Mouse (Mus musculus): ENCODE results near the gene Atg9b. TPM values are rescaled to one million over a fixed set of nuclear protein-coding genes. Genes with fewer than 3 reads are reported as not detected.

Gene Atg9b
- polyA plus RNA-seq, 1 experiment from 2014 or later: 0.61 TPM

GRCm38 (mm10) chr5:24392724-24393123, 781 bp upstream of the Atg9b start:
- Histone ChIP-seq H3K27ac (ENCODE audit: low read depth, low read length) (peak overlapping the region; percentile 23), H3K9me3 (ENCODE audit: control insufficient read depth) (no peaks in the 10 kb centered on the region), H3K9ac (ENCODE audit: low read depth, low read length) (no peak overlapping the region), H3K27me3 (replicated peaks; ENCODE audit: control insufficient read depth, insufficient read depth, low read length) (0 out of 2 replicates have a peak, but pooled peaks cover 3% of the 10 kb centered on the region), H3K4me2 (replicated peaks; ENCODE audit: low read depth) (no peak overlapping the region), H3K4me1 (replicated peaks; ENCODE audit: control insufficient read depth, insufficient read depth, low read length) (peaks cover 8% of the 10 kb centered on the region), H3K4me3 (ENCODE audit: low read depth, low read length) (no peak overlapping the region), H3K36me3 (ENCODE audit: control insufficient read depth, insufficient read depth) (no peaks in the 10 kb centered on the region)
- peak; percentile 29 for ATAC-seq
- no peak for TF ChIP-seq CTCF (IDR thresholded peaks at IDR 0.05; ENCODE audit: low read depth)
- 43% methylated on average over 7 of the region's 7 CpGs for WGBS

- no peak for ATAC-seq
- WGBS: 83% methylated on average over 4 of the region's 4 CpGs
- H3K36me3 ChIP-seq (ENCODE audit: control insufficient read depth, insufficient read depth): no peaks in the 10 kb centered on the region
- H3K4me3 ChIP-seq (ENCODE audit: low read depth, low read length): no peak overlapping the region
- no peak overlapping the region for H3K27ac ChIP-seq (ENCODE audit: low read depth, low read length)
- 0 out of 2 replicates have a peak, but pooled peaks cover 5% of the 10 kb centered on the region for H3K27me3 ChIP-seq (replicated peaks; ENCODE audit: control insufficient read depth, insufficient read depth, low read length)
- no peak overlapping the region for H3K4me2 ChIP-seq (replicated peaks; ENCODE audit: low read depth)
- H3K9me3 ChIP-seq (ENCODE audit: control insufficient read depth): no peaks in the 10 kb centered on the region
- TF ChIP-seq CTCF (IDR thresholded peaks at IDR 0.05; ENCODE audit: low read depth): no peak
- peaks cover 14% of the 10 kb centered on the region for H3K4me1 ChIP-seq (replicated peaks; ENCODE audit: control insufficient read depth, insufficient read depth, low read length)
- H3K9ac ChIP-seq (ENCODE audit: low read depth, low read length): no peak overlapping the region
These were observed 2.3 kb downstream of the Atg9b start for GRCm38 (mm10) chr5:24389658-24390020.

- Histone ChIP-seq H3K4me2 (replicated peaks; ENCODE audit: low read depth) (no peak overlapping the region), H3K27me3 (replicated peaks; ENCODE audit: control insufficient read depth, insufficient read depth, low read length) (0 out of 2 replicates have a peak, but pooled peaks cover 5% of the 10 kb centered on the region), H3K9ac (ENCODE audit: low read depth, low read length) (no peak overlapping the region), H3K36me3 (ENCODE audit: control insufficient read depth, insufficient read depth) (no peaks in the 10 kb centered on the region), H3K4me1 (replicated peaks; ENCODE audit: control insufficient read depth, insufficient read depth, low read length) (peaks cover 14% of the 10 kb centered on the region), H3K27ac (ENCODE audit: low read depth, low read length) (no peak overlapping the region), H3K4me3 (ENCODE audit: low read depth, low read length) (no peak overlapping the region), H3K9me3 (ENCODE audit: control insufficient read depth) (no peaks in the 10 kb centered on the region)
- no peak for TF ChIP-seq CTCF (IDR thresholded peaks at IDR 0.05; ENCODE audit: low read depth)
- 0 out of 2 replicates have a peak, but pooled peaks have one; percentile 13 for ATAC-seq
- 68% methylated on average over 6 of the region's 7 CpGs for WGBS
These were observed 2.8 kb downstream of the Atg9b start for GRCm38 (mm10) chr5:24389011-24389657.

DNA sequence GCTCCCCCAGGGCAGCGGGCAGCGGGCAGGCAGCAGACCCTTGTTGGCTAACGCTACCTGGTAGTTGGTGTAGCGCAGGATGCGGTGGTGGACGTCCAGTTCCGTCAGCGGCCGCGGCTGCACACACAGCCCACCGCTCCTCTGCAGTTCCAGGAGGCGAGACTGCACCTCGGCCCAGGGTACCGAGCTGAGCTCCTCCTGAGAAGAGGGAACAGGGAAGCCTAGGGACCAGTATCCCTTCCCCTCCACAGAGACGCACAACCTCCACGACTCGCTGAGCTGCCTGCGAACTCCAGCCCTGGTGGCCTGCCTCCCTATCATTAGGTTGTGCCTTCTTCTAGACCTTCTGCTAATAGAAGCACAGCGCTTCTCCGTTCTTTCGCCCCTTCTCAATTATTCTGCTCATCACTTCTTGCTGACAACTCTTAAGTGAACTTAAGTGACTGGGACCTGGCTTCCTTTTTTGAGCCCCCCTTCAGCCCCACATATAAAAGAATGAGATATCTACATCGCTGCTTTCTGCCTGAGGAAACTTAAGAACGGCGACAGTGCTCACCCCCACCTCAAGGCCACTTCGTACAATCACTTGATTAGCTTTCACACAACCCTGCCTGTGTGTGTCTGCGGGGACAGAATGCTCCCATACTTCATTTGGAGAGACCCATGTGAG, 3.6 kb downstream of the Atg9b start:
- H3K27me3 ChIP-seq (replicated peaks; ENCODE audit: control insufficient read depth, insufficient read depth, low read length): 0 out of 2 replicates have a peak, but pooled peaks cover 5% of the 10 kb centered on the region
- H3K4me1 ChIP-seq (replicated peaks; ENCODE audit: control insufficient read depth, insufficient read depth, low read length): peaks cover 14% of the 10 kb centered on the region
- no peak for ATAC-seq
- peak overlapping the region; percentile 78 for H3K4me2 ChIP-seq (replicated peaks; ENCODE audit: low read depth)
- H3K9me3 ChIP-seq (ENCODE audit: control insufficient read depth): no peaks in the 10 kb centered on the region
- H3K27ac ChIP-seq (ENCODE audit: low read depth, low read length): no peak overlapping the region
- 33% methylated on average over 26 of the region's 26 CpGs for WGBS
- H3K9ac ChIP-seq (ENCODE audit: low read depth, low read length): 0 out of 2 replicates have a peak overlapping the region, but pooled peaks have one; percentile 31
- no peaks in the 10 kb centered on the region for H3K36me3 ChIP-seq (ENCODE audit: control insufficient read depth, insufficient read depth)
- no peak; the same call in 1 of the 2 replicates for TF ChIP-seq CTCF (IDR thresholded peaks at IDR 0.05; ENCODE audit: low read depth)
- H3K4me3 ChIP-seq (ENCODE audit: low read depth, low read length): peak overlapping the region; percentile 32

DNA sequence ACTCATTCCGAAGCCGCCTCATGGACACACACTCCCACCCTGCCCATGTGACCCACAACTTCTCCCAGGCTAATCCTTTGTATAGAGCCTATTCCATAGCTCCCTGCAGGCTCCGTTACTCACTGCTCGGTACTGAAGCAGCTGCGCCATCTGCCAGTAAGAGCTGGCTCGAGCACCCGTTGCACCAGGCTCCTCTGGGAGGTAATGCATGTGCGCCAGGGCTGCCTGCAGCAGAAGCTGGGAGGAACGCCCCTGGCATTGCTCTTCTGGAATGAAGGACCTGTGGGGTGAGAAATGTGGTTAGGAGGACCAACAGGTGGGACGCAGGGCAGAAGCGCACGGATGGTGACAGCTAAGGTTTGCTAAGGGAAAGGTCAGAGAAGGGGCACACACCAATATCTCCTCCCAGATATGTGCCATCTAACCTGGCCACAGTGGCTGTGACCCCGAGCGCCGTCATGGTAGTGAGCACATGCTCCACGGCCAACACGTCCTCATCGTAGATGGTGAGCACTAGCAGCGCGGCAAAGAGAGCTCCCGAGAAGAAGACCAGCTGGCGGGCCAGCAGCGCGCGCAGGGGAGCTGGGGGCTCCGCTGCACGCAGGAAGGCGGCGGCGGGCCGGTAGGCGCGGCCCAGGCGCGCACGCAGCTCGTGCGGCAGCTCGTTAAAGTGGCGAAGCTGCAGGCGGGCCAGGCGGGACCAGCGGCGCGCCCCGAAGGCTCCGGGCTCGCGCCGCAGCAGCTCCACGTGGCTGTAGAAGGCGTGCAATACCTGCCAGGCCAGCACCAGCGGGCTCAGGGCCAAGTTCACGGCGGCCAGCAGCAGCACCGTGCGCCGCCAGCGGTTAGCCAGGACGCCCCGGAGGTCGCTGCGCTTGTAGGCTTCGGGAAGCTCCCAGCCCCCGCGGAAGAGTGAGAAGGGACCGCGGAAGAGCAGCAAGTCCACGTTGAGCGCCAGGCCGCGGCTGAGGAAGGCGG, 4.4 kb downstream of the Atg9b start:
- 2% methylated on average over 73 of the region's 73 CpGs for WGBS
- Histone ChIP-seq H3K9me3 (ENCODE audit: control insufficient read depth) (no peaks in the 10 kb centered on the region), H3K36me3 (ENCODE audit: control insufficient read depth, insufficient read depth) (no peaks in the 10 kb centered on the region), H3K9ac (ENCODE audit: low read depth, low read length) (0 out of 2 replicates have a peak overlapping the region, but pooled peaks have one; percentile 31), H3K27me3 (replicated peaks; ENCODE audit: control insufficient read depth, insufficient read depth, low read length) (0 out of 2 replicates have a peak, but pooled peaks cover 5% of the 10 kb centered on the region), H3K4me2 (replicated peaks; ENCODE audit: low read depth) (peak overlapping the region; percentile 78), H3K4me1 (replicated peaks; ENCODE audit: control insufficient read depth, insufficient read depth, low read length) (peaks cover 18% of the 10 kb centered on the region), H3K4me3 (ENCODE audit: low read depth, low read length) (peak overlapping the region; percentile 32), H3K27ac (ENCODE audit: low read depth, low read length) (no peak overlapping the region)
- peak; percentile 14 for ATAC-seq
- TF ChIP-seq CTCF (IDR thresholded peaks at IDR 0.05; ENCODE audit: low read depth): peak; percentile 56
